Mouse (Mus musculus) hindbrain, postnatal 0 days (tissue): Measurements from ENCODE around the gene Ptcd2. TPM values are rescaled to one million over a fixed set of nuclear protein-coding genes. Genes with fewer than 3 reads are reported as not detected.
"Not testable (repeated sequence)": the region's sequence is repeated elsewhere in the genome, so short reads cannot be mapped to it uniquely, and the experiment has no call there.

ENCODE experiments used
- ATAC-seq: fragments of 200-750 bp; cut with Nextera tagmentation; 2 replicates; pipeline ENCODE4 v1.8.0; 2017; ENCODE audit warnings: mild to moderate bottlenecking, moderate TSS enrichment, moderate library complexity
- DNase-seq: peaks from one replicate; pipeline ENCODE4 v3.0.0-alpha.2; 2015; ENCODE audit warnings: low spot score
- H3K27ac ChIP-seq: fragments of 300-500 bp; sonication (generic); 2 replicates; pipeline ENCODE4 v1.5.1; 2014; ENCODE audit warnings: mild to moderate bottlenecking
- H3K27me3 ChIP-seq: fragments of 300-500 bp; sonication (generic); 2 replicates; pipeline ENCODE4 v1.6.1; 2014; ENCODE audit warnings: low read length, mixed read lengths; ENCODE audit not compliant: insufficient read depth
- H3K36me3 ChIP-seq: fragments of 300-500 bp; sonication (generic); 2 replicates; pipeline ENCODE4 v1.6.1; 2014; ENCODE audit warnings: low read length, mixed read lengths; ENCODE audit not compliant: insufficient read depth
- H3K4me1 ChIP-seq: fragments of 300-500 bp; sonication (generic); 2 replicates; pipeline ENCODE4 v1.6.1; 2014; ENCODE audit warnings: antibody characterized with exemption, low read length, mixed read lengths; ENCODE audit not compliant: insufficient read depth
- H3K4me2 ChIP-seq: fragments of 300-500 bp; sonication (generic); 2 replicates; pipeline ENCODE4 v1.6.1; 2014; ENCODE audit warnings: low read depth, mild to moderate bottlenecking, low read length, moderate library complexity, mixed read lengths
- H3K4me3 ChIP-seq: fragments of 300-500 bp; sonication (generic); 2 replicates; pipeline ENCODE4 v1.5.1; 2014; ENCODE audit warnings: low read length
- H3K9ac ChIP-seq: fragments of 300-500 bp; sonication (generic); replicated peaks from 2 replicates; pipeline ENCODE4 v1.6.1; 2014; ENCODE audit warnings: mild to moderate bottlenecking, low read length, moderate library complexity, mixed read lengths
- H3K9me3 ChIP-seq: fragments of 300-500 bp; sonication (generic); 2 replicates; pipeline ENCODE4 v1.6.1; 2016; ENCODE audit warnings: low read length, mixed read lengths
- CTCF ChIP-seq: IDR thresholded peaks from 2 replicates; pipeline ENCODE4 v1.5.1; 2016; ENCODE audit warnings: antibody characterized with exemption, control low read depth, low read depth
- WGBS: fragments of 180-500 bp; shearing (Covaris S2); extraction: QIAGEN DNeasy Blood & Tissue Kit; methylation state at CpG from one replicate; pipeline ENCODE4 v1.1.7; 2014; 5-methylcytosine and 5-hydroxymethylcytosine counted together
- polyA plus RNA-seq: library from polyadenylated mRNA; unstranded; fragments of >200 nt; fragmentation: Nextera tagmentation; extraction: Ambion mirVana; gene quantifications from 2 replicates; pipeline ENCODE4 v1.2.1, GENCODE M21; 2015
- total RNA-seq: library from RNA; depleted of rRNA; stranded (reverse); fragments of >200 nt; gene quantifications from 2 replicates; pipeline ENCODE4 v1.2.3, GENCODE M21; 2014

Ptcd2 gene
- total and polyA plus RNA-seq, 2 experiments from 2014 or later: 38.2 to 51.2 TPM

DNA sequence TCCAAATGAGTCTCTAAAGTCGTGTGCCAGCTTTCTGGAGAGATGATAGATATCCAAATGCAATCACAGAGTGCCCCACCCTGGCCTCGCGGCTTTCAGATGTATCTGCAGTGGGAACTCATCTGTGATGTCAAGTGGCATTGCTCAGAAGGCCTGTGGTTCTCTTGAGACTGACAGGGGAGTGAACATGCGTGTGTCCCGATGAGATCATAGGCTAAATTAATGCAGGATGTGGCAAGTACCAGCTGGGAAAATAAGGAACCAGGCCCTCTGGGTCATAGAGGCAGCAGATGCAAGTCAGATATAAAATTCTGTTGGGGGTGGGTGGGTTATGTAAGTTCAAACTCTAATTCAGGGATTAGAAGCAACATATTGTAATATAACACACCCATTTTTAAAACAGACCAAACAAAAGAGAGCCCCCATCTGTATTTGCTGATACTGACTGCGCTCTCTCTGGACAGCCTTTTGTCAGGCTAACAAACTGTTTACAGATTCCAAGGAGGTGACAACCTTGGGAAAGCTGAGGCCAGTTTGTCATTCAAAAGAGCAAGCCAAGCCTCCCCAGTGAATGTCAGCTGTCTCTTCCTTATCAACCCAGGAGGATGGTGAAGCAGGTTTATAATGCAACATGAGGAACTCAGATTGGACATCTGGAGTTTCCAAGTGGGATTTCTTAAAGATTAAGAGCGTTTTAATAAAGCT lies 20.7 kb downstream of the Ptcd2 start:
- H3K9ac ChIP-seq: no peak overlapping the region
- ATAC-seq (peak; percentile 32; the same call in 1 of the 2 replicates), DNase-seq (no peak)
- H3K9me3 ChIP-seq: no peaks in the 10 kb centered on the region
- H3K27me3 ChIP-seq: no peaks in the 10 kb centered on the region
- no peak overlapping the region for H3K4me2 ChIP-seq
- 71% methylated on average over 7 of the region's 7 CpGs for WGBS
- no peak overlapping the region for H3K27ac ChIP-seq
- H3K36me3 ChIP-seq: peaks cover 39% of the 10 kb centered on the region
- H3K4me3 ChIP-seq: no peak overlapping the region
- no peaks in the 10 kb centered on the region for H3K4me1 ChIP-seq
- no peak for TF ChIP-seq CTCF

DNA sequence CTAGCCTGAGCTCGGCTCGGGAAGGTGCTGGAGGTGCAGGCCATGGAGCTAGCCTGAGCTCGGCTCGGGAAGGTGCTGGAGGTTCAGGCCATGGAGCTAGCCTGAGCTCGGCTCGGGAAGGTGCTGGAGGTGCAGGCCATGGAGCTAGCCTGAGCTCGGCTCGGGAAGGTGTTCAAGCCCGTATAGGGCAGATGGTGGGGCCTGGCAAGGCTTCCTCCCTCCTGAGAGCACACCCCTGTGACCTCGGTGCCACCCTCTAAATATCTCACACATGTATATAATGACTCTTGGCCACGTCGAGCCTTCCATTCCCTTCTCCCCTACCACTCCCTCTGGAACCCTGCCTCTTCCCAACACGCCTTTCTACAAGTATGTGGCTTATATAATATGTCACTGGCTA lies 21.6 kb downstream of the Ptcd2 start:
- H3K27ac ChIP-seq, H3K9ac ChIP-seq, H3K4me3 ChIP-seq, DNase-seq, H3K9me3 ChIP-seq, H3K4me2 ChIP-seq, H3K27me3 ChIP-seq, ATAC-seq, H3K4me1 ChIP-seq: not testable (repeated sequence)
- whole genome bisulfite sequencing: 96% methylated on average over 11 of the region's 13 CpGs
- H3K36me3 ChIP-seq: peaks cover 37% of the 10 kb centered on the region

DNA sequence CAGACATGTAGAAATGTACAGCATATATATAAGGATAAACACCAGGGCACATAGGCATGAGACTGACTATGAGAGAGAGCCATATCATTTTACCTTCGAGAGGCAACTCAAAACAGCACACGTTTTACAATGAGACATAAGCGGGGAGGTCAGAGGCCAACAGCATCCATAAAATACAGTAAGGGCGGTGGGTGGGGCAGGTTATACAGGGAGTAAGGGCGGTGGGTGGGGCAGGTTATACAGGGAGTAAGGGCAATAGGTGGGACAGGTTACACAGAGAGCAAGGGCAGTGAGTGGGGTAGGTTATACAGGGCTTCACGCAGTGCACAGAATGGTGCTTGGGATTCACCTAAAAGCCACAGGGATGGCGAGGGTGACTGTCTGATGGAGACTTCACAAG lies 24.1 kb downstream of the Ptcd2 start:
- Histone ChIP-seq H3K4me1 (no peaks in the 10 kb centered on the region), H3K27ac (no peak overlapping the region), H3K9me3 (no peaks in the 10 kb centered on the region), H3K4me3 (no peak overlapping the region), H3K27me3 (no peaks in the 10 kb centered on the region), H3K4me2 (no peak overlapping the region), H3K36me3 (peaks cover 28% of the 10 kb centered on the region), H3K9ac (no peak overlapping the region)
- no peak for DNase-seq
- WGBS: 95% methylated on average over 7 of the region's 7 CpGs
- TF ChIP-seq CTCF: no peak
- ATAC-seq: no peak

DNA sequence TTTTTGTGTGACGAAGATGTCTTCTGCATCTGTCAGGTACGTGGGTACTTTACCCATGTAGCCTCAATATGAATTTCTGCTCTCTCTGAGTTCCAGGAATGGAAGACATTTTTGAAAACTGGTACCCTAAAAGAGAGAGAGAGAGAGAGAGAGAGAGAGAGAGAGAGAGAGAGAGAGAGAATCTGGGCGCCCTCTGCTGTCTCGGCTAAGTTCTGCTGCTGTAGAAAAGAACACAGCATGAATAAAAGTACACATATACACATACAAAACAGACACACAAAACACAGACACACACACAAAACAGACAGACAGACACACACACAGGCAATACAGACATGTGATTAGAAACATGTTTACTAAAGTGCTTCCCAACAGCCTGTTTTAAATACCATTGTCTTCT lies 27.4 kb downstream of the Ptcd2 start:
- Histone ChIP-seq H3K9me3 (no peaks in the 10 kb centered on the region), H3K4me2 (no peak overlapping the region), H3K9ac (no peak overlapping the region), H3K27me3 (no peaks in the 10 kb centered on the region), H3K4me3 (no peak overlapping the region), H3K4me1 (no peaks in the 10 kb centered on the region), H3K36me3 (peaks cover 14% of the 10 kb centered on the region), H3K27ac (no peak overlapping the region)
- DNase-seq (peak; percentile 69), ATAC-seq (peak; percentile 58; the same call in 1 of the 2 replicates)
- TF ChIP-seq CTCF: peak; percentile 86
- WGBS: 50% methylated on average over 4 of the region's 4 CpGs

DNA sequence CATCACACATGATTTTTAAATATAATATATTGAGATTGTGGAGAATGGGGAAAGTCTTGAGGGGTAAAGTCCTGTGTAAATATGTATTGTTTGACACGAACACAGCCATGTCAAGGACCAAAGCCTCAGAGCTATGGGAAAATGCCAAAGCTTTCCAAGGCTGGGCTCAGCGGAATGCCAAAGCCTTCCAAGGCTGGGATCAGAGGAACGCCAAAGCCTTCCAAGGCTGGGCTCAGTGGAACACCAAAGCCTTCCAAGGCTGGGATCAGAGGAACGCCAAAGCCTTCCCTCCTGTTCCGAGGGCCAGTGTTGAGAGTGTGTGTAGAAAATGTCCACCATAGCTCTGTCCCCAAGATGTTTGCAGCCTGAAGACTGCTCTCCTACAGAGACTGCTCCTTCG lies 28.1 kb downstream of the Ptcd2 start:
- TF ChIP-seq CTCF: no peak
- peaks cover 14% of the 10 kb centered on the region for H3K36me3 ChIP-seq
- no peak overlapping the region for H3K4me3 ChIP-seq
- 85% methylated on average over 6 of the region's 6 CpGs for WGBS
- H3K9me3 ChIP-seq: no peaks in the 10 kb centered on the region
- ATAC-seq (no peak), DNase-seq (no peak)
- no peak overlapping the region for H3K27ac ChIP-seq
- H3K4me2 ChIP-seq: no peak overlapping the region
- H3K4me1 ChIP-seq: no peaks in the 10 kb centered on the region
- H3K27me3 ChIP-seq: no peaks in the 10 kb centered on the region
- no peak overlapping the region for H3K9ac ChIP-seq

DNA sequence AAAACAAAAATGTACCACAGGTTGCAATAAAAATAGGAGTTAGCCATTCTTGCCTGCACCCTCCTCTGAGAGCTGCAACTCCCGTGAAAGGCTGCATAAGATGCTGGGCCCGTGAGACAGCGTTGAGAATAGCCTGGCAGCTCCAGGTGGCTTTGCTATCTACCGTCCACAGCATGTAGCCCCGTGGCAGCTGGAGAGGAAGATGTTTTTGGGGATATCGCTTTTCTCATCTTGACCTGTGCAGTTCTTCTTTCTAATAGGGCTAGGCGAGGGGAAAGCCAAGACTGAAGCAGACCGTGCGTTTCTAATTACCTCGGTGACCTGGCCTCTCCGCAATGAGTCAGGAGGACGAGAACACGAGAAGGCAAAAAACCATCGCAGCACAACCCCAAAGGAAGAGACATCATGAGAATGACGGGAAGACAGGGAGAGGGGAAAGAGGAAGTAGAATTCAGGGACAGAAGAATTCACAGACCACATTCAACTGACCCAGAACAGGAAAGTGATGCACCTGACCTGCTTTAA lies 29.8 kb downstream of the Ptcd2 start:
- H3K9ac ChIP-seq: no peak overlapping the region
- H3K4me3 ChIP-seq: no peak overlapping the region
- H3K9me3 ChIP-seq: no peaks in the 10 kb centered on the region
- no peak for ATAC-seq
- H3K4me1 ChIP-seq: no peaks in the 10 kb centered on the region
- H3K4me2 ChIP-seq: no peak overlapping the region
- H3K27me3 ChIP-seq: no peaks in the 10 kb centered on the region
- peaks cover 3% of the 10 kb centered on the region for H3K36me3 ChIP-seq
- no peak for DNase-seq
- TF ChIP-seq CTCF: no peak
- no peak overlapping the region for H3K27ac ChIP-seq
- 84% methylated on average over 15 of the region's 15 CpGs for WGBS

DNA sequence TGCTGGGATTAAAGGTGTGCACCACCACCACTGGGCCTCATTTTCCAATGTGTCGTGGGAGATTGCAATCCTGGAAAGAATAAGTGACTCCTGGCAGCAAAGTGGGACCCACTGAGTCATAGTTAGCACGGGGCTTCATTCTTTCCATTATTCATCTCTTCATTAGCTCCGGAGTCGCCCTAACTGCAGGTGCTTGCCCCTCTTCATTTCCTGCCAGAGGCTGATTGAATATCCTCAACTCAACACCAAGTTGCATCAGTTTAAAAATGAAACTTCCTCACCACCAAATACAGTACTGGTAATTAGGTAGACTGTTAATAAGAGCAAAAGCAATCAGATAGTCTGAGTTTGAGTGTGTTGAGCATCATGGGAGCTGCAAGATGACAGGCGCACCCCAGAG lies 30.4 kb downstream of the Ptcd2 start:
- H3K4me3 ChIP-seq: no peak overlapping the region
- ATAC-seq (no peak), DNase-seq (no peak)
- H3K9me3 ChIP-seq: no peaks in the 10 kb centered on the region
- no peak overlapping the region for H3K27ac ChIP-seq
- no peaks in the 10 kb centered on the region; the same call in 1 of the 2 replicates for H3K36me3 ChIP-seq
- H3K4me1 ChIP-seq: no peaks in the 10 kb centered on the region
- TF ChIP-seq CTCF: no peak
- no peak overlapping the region for H3K9ac ChIP-seq
- WGBS: 91% methylated on average over 5 of the region's 5 CpGs
- no peaks in the 10 kb centered on the region for H3K27me3 ChIP-seq
- H3K4me2 ChIP-seq: no peak overlapping the region
